Mouse (Mus musculus) liver, postnatal 0 days (tissue): ENCODE measurements around the gene Nucb1.

Experiments
- CTCF ChIP-seq: sonication (generic); IDR thresholded peaks from 2 replicates; pipeline ENCODE4 v1.5.1; 2016; ENCODE audit warnings: antibody characterized with exemption, low read depth
- EP300 ChIP-seq: IDR thresholded peaks from 2 replicates; pipeline ENCODE4 v1.6.1; 2016; ENCODE audit warnings: antibody characterized with exemption, low read depth, mild to moderate bottlenecking

DNA sequence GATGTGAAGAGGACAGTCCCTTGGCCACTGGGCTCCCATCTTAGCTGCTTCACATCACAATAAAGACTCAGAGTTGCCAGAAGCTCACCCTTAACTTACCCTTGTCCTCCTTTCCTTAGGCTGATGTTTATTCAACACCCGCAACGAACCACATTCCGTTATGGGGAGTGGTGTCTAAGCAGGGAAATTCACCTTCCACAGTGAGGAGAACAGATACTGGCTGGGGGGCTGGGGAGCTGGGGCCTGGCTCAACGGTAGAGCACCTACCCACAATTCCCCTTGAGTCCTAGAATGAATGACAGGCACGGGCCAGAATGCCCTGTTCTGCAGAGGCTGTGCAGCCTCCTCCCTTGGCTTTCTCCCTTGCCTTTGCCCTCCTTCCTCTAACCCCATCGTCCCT lies 48.7 kb upstream of the Nucb1 start:
- TF ChIP-seq CTCF: no peak
- no peak for TF ChIP-seq EP300
